Mouse (Mus musculus): ENCODE measurements around the gene Smc2. TPM values are rescaled to one million over a fixed set of nuclear protein-coding genes. Genes with fewer than 3 reads are reported as not detected.
"Not testable (repeated sequence)": the region's sequence is repeated elsewhere in the genome, so short reads cannot be mapped to it uniquely, and the experiment has no call there.

Smc2 gene
- polyA plus RNA-seq (2015; fragmentation: Nextera tagmentation; extraction: Ambion mirVana): 196 and 201 TPM in 2 replicates

- peak; percentile 99 for ATAC-seq (ENCODE audit: low read depth)
- Histone ChIP-seq H3K27me3 (ENCODE audit: control insufficient read depth, insufficient read depth, low read depth, low read length) (no peaks in the 10 kb centered on the region), H3K27ac (ENCODE audit: low read length) (peak within 1 kb of the TSS; percentile 81), H3K4me2 (ENCODE audit: low read depth, low read length) (peak within 1 kb of the TSS; percentile 74), H3K9me3 (ENCODE audit: control insufficient read depth, low read length) (no peaks in the 10 kb centered on the region), H3K4me1 (replicated peaks; ENCODE audit: control insufficient read depth, insufficient read depth, low read length) (peaks cover 4% of the 10 kb centered on the region), H3K9ac (ENCODE audit: low read length) (peak within 1 kb of the TSS; percentile 88), H3K36me3 (ENCODE audit: control insufficient read depth, insufficient read depth, low read length) (peaks cover 16% of the 10 kb centered on the region; the same call in 1 of the 2 replicates), H3K4me3 (ENCODE audit: low read length) (peak within 1 kb of the TSS; percentile 95)
- 0% methylated on average over 53 of the region's 53 CpGs for WGBS
Observed at GRCm38 (mm10) chr4:52438886-52439664, at the start of gene Smc2. Gene Smc2, plus strand, starts transcription at chr4:52439243.

- no peak overlapping the region for H3K9ac ChIP-seq (ENCODE audit: low read length)
- no peaks in the 10 kb centered on the region for H3K4me1 ChIP-seq (replicated peaks; ENCODE audit: control insufficient read depth, insufficient read depth, low read length)
- no peak overlapping the region for H3K4me2 ChIP-seq (ENCODE audit: low read depth, low read length)
- no peak overlapping the region for H3K4me3 ChIP-seq (ENCODE audit: low read length)
- no peak overlapping the region for H3K27ac ChIP-seq (ENCODE audit: low read length)
- H3K36me3 ChIP-seq (ENCODE audit: control insufficient read depth, insufficient read depth, low read length): no peaks in the 10 kb centered on the region
- ATAC-seq (ENCODE audit: low read depth): no peak
- WGBS: 55% methylated on average over 2 of the region's 2 CpGs
- H3K9me3 ChIP-seq (ENCODE audit: control insufficient read depth, low read length): no peaks in the 10 kb centered on the region
- H3K27me3 ChIP-seq (ENCODE audit: control insufficient read depth, insufficient read depth, low read depth, low read length): no peaks in the 10 kb centered on the region
Observed at GRCm38 (mm10) chr4:52411587-52411986, 27.5 kb upstream of the Smc2 start.

DNA sequence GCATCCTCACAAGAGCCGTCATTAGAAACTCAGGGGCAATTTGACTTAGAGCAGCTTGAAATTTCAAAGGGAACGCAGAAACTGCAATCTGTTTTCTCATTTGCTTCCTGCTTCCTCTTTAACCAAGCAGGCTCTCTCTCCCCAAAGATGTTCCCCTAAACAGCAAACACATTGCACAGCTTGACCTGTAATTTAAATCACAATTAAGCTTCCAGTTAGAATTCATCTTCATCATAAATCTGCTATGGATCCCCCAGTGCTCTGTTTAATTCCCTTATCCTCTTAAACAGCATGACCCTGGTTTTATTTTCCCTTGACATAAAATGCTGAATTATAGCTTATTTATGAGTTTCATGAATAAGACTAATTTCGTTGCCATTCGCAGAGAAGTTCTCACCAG, 15.4 kb upstream of the Smc2 start:
- Histone ChIP-seq H3K9ac (ENCODE audit: low read length) (no peak overlapping the region), H3K4me2 (ENCODE audit: low read depth, low read length) (no peak overlapping the region), H3K9me3 (ENCODE audit: control insufficient read depth, low read length) (no peaks in the 10 kb centered on the region), H3K27ac (ENCODE audit: low read length) (no peak overlapping the region), H3K4me1 (replicated peaks; ENCODE audit: control insufficient read depth, insufficient read depth, low read length) (no peaks in the 10 kb centered on the region), H3K4me3 (ENCODE audit: low read length) (no peak overlapping the region), H3K36me3 (ENCODE audit: control insufficient read depth, insufficient read depth, low read length) (no peaks in the 10 kb centered on the region), H3K27me3 (ENCODE audit: control insufficient read depth, insufficient read depth, low read depth, low read length) (no peaks in the 10 kb centered on the region)
- WGBS: 74% methylated on average over 4 of the region's 4 CpGs
- no peak for ATAC-seq (ENCODE audit: low read depth)

DNA sequence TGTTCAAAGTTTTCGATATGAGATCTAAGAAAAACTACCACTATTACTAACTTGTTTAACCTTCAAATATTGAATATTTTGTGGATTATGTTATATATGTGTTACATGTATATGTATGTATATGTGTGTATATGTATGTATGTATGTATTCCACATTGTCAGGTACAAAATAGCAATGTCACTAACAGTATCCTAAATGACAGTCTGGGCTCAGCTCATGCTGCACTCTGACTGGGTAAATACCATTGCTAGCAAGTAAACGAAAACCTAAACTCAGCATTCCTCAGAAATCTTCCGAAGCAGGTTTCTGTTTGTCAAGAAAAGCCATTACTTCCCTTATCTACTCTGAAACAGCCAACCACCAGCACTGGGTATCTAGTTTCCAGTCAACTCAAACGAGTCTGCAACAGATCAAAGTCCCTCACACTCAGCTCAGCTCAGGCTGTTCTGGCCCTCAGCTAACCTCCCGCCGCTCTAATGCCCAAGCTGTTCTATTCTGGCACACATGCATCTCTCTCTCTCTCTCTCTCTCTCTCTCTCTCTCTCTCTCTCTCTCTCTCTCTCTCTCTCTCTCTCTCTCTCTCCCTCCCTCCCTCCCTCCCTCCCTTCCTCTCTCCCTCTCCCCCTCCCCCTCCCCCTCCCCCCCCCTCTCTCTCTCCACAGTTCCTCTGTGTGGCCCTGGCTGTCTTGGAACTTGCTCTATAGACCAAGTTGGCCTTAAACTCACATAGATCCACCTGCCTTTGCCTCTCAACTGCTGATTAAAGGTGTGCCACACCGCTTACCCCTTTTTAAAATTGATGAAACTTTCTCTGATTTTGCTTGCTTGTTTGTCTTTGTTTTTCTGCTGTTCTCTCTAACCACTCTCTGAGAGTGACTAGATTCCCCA, 9.5 kb upstream of the Smc2 start:
- Histone ChIP-seq H3K4me1 (replicated peaks; ENCODE audit: control insufficient read depth, insufficient read depth, low read length) (no peaks in the 10 kb centered on the region), H3K36me3 (ENCODE audit: control insufficient read depth, insufficient read depth, low read length) (no peaks in the 10 kb centered on the region), H3K9ac (ENCODE audit: low read length) (no peak overlapping the region), H3K4me2 (ENCODE audit: low read depth, low read length) (0 out of 2 replicates have a peak overlapping the region, but pooled peaks have one; percentile 8), H3K27ac (ENCODE audit: low read length) (no peak overlapping the region), H3K27me3 (ENCODE audit: control insufficient read depth, insufficient read depth, low read depth, low read length) (no peaks in the 10 kb centered on the region), H3K9me3 (ENCODE audit: control insufficient read depth, low read length) (no peaks in the 10 kb centered on the region), H3K4me3 (ENCODE audit: low read length) (0 out of 2 replicates have a peak overlapping the region, but pooled peaks have one; percentile 8)
- WGBS: 17% methylated on average over 7 of the region's 7 CpGs
- ATAC-seq (ENCODE audit: low read depth): peak; percentile 60

GRCm38 (mm10) chr4:52435551-52435950, 3.5 kb upstream of the Smc2 start:
- not testable (repeated sequence) for H3K36me3 ChIP-seq (ENCODE audit: control insufficient read depth, insufficient read depth, low read length); H3K4me1 ChIP-seq (replicated peaks; ENCODE audit: control insufficient read depth, insufficient read depth, low read length); H3K4me2 ChIP-seq (ENCODE audit: low read depth, low read length); H3K27me3 ChIP-seq (ENCODE audit: control insufficient read depth, insufficient read depth, low read depth, low read length); H3K27ac ChIP-seq (ENCODE audit: low read length); H3K9me3 ChIP-seq (ENCODE audit: control insufficient read depth, low read length); H3K9ac ChIP-seq (ENCODE audit: low read length); ATAC-seq (ENCODE audit: low read depth); H3K4me3 ChIP-seq (ENCODE audit: low read length)
- WGBS: 95% methylated on average over 2 of the region's 2 CpGs

DNA sequence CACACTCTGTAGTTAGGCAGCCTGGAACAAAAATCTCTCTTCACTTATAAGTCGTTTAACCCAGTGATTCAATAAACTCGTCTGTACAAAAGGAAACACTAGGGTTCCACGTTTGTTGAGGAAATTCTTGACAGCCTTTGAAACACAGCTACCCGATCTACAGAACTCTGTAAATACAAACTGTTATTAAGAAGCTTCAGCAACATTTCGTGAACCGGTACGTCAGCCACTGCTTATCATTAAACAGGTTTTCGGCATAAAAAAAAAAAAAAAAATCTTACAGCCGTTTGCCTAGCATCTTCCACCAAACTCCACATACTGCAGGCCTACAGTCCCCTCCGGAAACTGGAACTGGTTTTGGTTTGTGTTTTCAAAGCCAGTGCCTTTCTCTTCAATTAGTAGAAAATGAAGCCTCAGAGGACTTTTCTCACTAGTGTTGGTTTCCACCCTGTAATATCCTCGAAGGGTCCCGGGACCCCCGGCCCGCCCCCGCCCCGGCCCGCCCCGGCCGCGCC, 615 bp upstream of the Smc2 start:
- under 1% methylated on average over 20 of the region's 20 CpGs for WGBS
- ATAC-seq (ENCODE audit: low read depth): peak; percentile 73
- H3K4me3 ChIP-seq (ENCODE audit: low read length): peak overlapping the region; percentile 95

DNA sequence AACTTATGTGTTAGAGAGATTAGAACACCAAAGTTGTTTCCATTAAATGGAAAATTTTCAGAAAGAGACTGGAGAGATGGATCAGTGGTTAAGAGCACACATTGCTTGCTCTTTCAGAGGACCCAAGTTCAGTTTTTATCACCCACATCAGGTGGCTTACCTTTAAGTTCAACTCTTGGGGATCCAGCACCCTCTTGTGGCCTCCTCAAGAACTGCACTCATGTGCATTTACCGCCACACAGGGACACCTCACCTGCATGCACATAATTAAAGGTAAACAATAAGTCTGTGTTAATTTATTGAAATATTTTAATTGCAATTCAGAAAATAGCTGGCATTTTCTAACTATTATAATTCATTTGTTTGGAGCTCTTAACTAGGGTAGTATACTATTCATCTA, 20.7 kb downstream of the Smc2 start:
- 85% methylated on average over 1 of the region's 1 CpGs for whole genome bisulfite sequencing
- Histone ChIP-seq H3K27me3 (ENCODE audit: control insufficient read depth, insufficient read depth, low read depth, low read length) (no peaks in the 10 kb centered on the region), H3K4me2 (ENCODE audit: low read depth, low read length) (no peak overlapping the region), H3K36me3 (ENCODE audit: control insufficient read depth, insufficient read depth, low read length) (peaks cover 24% of the 10 kb centered on the region), H3K4me3 (ENCODE audit: low read length) (no peak overlapping the region), H3K9ac (ENCODE audit: low read length) (no peak overlapping the region), H3K27ac (ENCODE audit: low read length) (no peak overlapping the region), H3K9me3 (ENCODE audit: control insufficient read depth, low read length) (no peaks in the 10 kb centered on the region), H3K4me1 (replicated peaks; ENCODE audit: control insufficient read depth, insufficient read depth, low read length) (no peaks in the 10 kb centered on the region)
- no peak for ATAC-seq (ENCODE audit: low read depth)

More for the DNA sequence above, 615 bp upstream of the Smc2 start:
- peaks cover 4% of the 10 kb centered on the region for H3K4me1 ChIP-seq (replicated peaks; ENCODE audit: control insufficient read depth, insufficient read depth, low read length)
- peak overlapping the region; percentile 81 for H3K27ac ChIP-seq (ENCODE audit: low read length)
- peak overlapping the region; percentile 74 for H3K4me2 ChIP-seq (ENCODE audit: low read depth, low read length)
- H3K9me3 ChIP-seq (ENCODE audit: control insufficient read depth, low read length): no peaks in the 10 kb centered on the region
- H3K27me3 ChIP-seq (ENCODE audit: control insufficient read depth, insufficient read depth, low read depth, low read length): no peaks in the 10 kb centered on the region
- H3K36me3 ChIP-seq (ENCODE audit: control insufficient read depth, insufficient read depth, low read length): peaks cover 11% of the 10 kb centered on the region; the same call in 1 of the 2 replicates
- peak overlapping the region; percentile 88 for H3K9ac ChIP-seq (ENCODE audit: low read length)

DNA sequence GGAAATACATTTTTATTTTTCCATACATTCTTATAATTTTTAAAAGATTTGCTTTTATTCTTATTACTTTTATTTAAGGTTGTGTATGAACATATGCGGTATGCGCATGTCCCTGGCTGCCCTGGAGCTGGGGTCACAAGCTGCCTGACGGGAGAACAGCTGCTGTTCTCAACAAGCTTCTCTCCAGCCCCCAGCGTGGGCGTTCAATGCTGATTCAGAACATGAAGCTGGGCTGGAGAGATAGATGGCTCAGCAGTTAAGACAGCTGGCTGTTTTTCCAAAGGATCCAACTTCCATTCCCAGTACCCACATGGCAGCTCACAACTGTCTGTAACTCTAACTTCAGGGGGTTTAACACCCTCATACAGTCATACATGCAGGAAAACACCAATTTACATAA, 22.3 kb downstream of the Smc2 start:
- 91% methylated on average over 5 of the region's 5 CpGs for WGBS

GRCm38 (mm10) chr4:52473431-52473830, 34.4 kb downstream of the Smc2 start:
- no peak overlapping the region for H3K4me3 ChIP-seq (ENCODE audit: low read length)
- ATAC-seq (ENCODE audit: low read depth): no peak
- H3K36me3 ChIP-seq (ENCODE audit: control insufficient read depth, insufficient read depth, low read length): peaks cover 22% of the 10 kb centered on the region
- H3K4me2 ChIP-seq (ENCODE audit: low read depth, low read length): no peak overlapping the region
- no peaks in the 10 kb centered on the region for H3K4me1 ChIP-seq (replicated peaks; ENCODE audit: control insufficient read depth, insufficient read depth, low read length)
- WGBS: 69% methylated on average over 3 of the region's 3 CpGs
- no peak overlapping the region for H3K9ac ChIP-seq (ENCODE audit: low read length)
- no peak overlapping the region for H3K27ac ChIP-seq (ENCODE audit: low read length)
- no peaks in the 10 kb centered on the region for H3K9me3 ChIP-seq (ENCODE audit: control insufficient read depth, low read length)
- H3K27me3 ChIP-seq (ENCODE audit: control insufficient read depth, insufficient read depth, low read depth, low read length): no peaks in the 10 kb centered on the region

More for the DNA sequence above, 22.3 kb downstream of the Smc2 start:
- no peak for ATAC-seq (ENCODE audit: low read depth)
- Histone ChIP-seq H3K27me3 (ENCODE audit: control insufficient read depth, insufficient read depth, low read depth, low read length) (no peaks in the 10 kb centered on the region), H3K9me3 (ENCODE audit: control insufficient read depth, low read length) (no peaks in the 10 kb centered on the region), H3K4me1 (replicated peaks; ENCODE audit: control insufficient read depth, insufficient read depth, low read length) (no peaks in the 10 kb centered on the region), H3K27ac (ENCODE audit: low read length) (no peak overlapping the region), H3K9ac (ENCODE audit: low read length) (no peak overlapping the region), H3K36me3 (ENCODE audit: control insufficient read depth, insufficient read depth, low read length) (peaks cover 26% of the 10 kb centered on the region), H3K4me2 (ENCODE audit: low read depth, low read length) (no peak overlapping the region), H3K4me3 (ENCODE audit: low read length) (no peak overlapping the region)
